Mouse (Mus musculus) embryo, embryonic 9.5 days (tissue): ENCODE data around the gene Wipf1.

Source experiments
- DNase-seq: peaks from one replicate; pipeline ENCODE4 v3.0.0-alpha.2; 2017; ENCODE audit errors: extremely low spot score

Wipf1 gene

DNA sequence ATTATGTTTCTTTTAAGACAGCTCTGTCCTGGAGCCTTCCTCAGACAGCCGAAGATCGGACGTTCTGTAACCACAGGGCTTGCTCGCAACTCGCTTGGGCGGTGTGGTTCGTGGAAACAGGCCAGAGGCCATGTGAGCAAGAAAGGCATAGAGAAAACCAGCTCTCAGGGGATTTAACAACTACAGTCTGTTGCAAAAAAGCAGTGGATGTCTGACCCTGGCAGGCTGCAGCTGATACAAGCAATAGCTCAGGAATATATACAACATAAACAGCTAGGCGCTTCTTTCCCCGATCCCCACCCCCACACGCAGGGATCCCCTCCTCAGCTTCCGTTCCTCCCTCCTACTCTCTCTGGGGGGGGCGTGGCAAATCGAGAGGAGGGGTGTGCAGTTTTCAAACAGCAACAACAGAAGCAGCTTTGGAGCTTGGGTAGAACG, 97.6 kb downstream of the Wipf1 start:
- DNase-seq, result peak; percentile 49

- no peak for DNase-seq
These were observed 100.6 kb downstream of the Wipf1 start for GRCm38 (mm10) chr2:73428803-73429468.

GRCm38 (mm10) chr2:73427293-73427692, 102.2 kb downstream of the Wipf1 start:
- peak; percentile 32 for DNase-seq

GRCm38 (mm10) chr2:73425822-73426221, 103.7 kb downstream of the Wipf1 start:
- DNase-seq, result no peak

DNA sequence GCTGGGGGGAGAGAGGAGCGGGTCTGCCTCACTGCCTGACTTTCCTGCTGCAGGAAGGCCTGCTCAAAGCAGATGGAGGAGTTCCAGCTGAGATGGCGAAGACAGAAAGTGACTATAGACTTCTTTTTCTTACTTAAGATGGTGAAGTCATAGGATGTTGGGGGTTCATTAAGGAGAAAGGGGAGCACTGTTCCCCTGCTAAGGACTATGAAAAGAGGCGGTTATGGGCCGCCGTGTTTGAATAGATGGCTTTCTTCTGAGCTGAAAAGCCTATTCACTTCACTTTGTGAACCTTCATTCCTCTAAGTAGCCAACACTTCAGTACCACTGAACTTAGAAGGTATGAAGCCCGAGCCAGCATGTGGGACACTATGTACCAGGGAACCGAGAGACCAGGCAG, 109.8 kb downstream of the Wipf1 start:
- DNase-seq, result no peak

DNA sequence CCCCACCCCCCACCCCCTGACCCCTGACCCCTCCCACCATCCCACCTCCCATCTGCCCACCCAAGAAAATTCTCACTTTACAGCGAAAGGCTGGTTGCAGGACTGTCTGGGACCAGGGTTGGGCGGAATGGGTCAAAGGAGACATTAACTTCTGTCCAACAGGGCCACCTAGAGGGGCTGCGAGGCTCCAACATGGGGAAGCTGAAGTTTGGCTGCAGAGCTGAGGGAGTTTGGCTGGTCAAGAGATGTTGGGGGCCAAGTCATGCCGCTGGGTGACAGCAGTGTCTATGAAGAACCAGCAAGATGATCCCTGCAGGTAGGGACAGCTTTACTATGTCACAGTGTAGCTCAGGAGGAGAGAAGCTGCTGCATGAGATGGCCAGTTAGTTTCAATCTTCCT, 110.2 kb downstream of the Wipf1 start:
- peak; percentile 32 for DNase-seq

- no peak for DNase-seq
These were observed 113.6 kb downstream of the Wipf1 start for GRCm38 (mm10) chr2:73415892-73416291.

DNA sequence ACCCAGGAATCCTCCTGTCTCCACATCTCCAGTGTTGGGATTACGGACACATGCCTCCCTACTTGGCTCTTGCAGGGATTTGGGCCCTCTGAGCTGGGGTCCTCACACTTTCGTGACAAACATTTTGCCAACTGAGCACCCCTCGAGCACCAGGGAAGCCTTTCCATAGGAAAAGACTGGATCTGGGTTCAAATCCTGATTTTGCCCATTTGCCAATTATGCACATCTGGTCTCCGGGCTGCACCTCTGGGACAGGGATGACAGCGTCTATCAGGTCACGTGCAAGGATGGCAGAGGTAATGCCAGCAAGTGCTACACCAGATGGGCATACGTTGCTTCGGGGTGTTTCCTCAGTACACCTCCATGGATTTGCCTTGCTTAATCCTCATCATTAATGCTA, 119.5 kb downstream of the Wipf1 start:
- no peak for DNase-seq

GRCm38 (mm10) chr2:73407662-73408061, 121.9 kb downstream of the Wipf1 start:
- no peak for DNase-seq

DNA sequence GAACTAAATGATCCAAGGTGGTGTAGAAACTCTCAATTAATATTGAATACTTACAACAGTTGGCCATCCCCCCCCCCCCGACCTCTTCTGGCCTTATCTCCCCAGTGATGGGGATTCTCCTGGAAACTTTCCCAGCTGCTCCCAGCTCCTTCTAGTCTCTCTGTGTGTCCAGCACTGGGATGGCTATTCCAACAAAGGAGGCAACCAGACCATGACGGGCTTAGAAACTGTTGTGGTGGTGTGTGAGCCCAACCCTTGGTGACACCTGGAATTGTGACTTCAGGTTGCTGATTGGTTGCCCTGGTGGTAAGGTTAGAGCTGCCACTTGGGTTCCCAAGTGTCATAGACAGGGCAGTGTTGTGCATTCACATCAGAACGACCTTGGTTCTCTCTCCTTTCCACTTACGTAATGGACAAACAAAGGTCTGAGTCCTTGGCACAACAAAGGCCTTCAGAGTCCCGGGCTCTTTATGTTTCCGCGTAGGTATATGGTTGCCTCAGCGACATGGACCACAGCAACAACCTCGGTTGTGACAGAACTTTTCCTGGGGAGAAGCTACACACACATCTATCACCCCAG, 123.1 kb downstream of the Wipf1 start:
- DNase-seq, result no peak

DNA sequence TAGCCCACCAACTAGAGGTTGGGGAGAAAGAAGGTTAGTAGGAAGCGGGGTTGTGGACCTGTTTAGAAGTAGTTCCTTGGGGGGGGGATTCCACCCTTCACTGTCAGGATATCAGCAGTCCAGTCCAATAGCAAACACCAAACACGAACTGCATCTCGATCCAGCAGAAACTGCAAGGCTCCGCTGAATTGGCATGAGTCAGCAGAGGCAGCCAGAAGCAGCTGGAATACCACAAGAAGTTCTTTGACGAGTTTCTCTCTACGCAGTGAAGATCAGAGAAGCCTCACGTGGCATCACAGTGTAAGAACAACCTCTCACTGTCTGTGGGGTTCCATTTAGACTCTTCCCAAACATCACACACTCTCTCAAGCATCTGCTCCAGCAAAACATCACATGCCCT, 124.6 kb downstream of the Wipf1 start:
- DNase-seq, result no peak

- DNase-seq, result no peak
These were observed 125.1 kb downstream of the Wipf1 start for GRCm38 (mm10) chr2:73404442-73404841.

- DNase-seq, result no peak
These were observed 126.0 kb downstream of the Wipf1 start for GRCm38 (mm10) chr2:73403385-73404013.

DNA sequence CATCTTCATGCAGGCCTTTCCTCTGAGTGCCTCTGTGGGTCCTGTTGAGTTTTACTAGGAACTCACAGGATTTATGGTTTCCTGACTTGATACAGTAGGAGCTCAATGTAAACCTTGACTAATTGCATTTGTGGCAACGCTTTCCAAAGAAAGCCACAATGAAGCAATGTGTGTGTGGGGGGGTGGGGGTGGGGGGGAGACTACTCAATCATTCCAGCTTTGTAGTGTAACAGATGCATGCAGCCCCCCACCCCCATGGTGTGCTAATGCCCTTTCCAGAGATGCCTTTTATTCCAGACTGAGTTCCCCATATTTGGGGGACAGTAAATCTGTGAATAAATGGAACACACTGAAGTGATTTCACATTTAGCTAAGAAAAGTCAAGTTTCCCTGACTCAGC, 127.8 kb downstream of the Wipf1 start:
- DNase-seq, result no peak

- no peak for DNase-seq
These were observed 132.1 kb downstream of the Wipf1 start for GRCm38 (mm10) chr2:73397476-73397875.

GRCm38 (mm10) chr2:73396828-73397325, 132.7 kb downstream of the Wipf1 start:
- no peak for DNase-seq

DNA sequence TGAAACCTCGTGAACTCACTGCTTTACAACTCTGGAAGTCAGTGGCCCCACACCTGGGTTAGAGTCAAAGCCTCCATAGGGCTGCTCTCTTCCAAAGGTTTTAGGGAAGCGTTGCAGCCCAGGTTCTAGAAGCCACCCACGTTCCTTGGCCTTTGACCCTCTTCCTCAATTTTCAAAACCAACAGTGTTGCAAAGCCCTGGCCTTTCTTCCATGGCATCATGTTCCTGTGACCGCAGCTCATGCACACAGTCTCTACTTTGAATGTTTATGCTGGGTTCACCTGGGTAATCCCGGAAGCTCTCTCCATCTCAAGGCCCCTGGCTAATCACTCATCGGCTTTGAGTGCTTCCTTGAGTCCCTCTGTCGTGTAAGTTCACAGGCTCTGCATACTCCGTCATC, 134.0 kb downstream of the Wipf1 start:
- DNase-seq, result no peak

DNA sequence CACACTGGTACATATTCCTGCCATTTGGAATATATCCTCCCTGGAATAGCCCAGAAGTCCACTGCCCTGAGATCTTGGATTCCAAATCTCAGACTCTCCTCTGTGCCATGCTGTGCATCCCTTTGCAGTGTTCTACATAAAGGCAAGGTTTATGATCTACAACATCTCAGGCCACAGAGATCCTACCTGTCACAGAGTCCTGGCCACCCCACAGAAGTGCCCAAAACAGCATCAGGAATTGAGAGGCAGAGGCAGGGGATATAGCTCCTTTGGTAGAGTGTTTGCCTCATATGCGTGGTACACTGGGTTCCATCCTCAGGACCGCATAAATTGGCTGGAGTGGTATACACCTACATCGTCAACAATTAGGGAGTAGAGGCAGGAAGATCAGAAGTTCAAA, 135.1 kb downstream of the Wipf1 start:
- DNase-seq, result no peak

GRCm38 (mm10) chr2:73392772-73393171, 136.8 kb downstream of the Wipf1 start:
- DNase-seq, result no peak

DNA sequence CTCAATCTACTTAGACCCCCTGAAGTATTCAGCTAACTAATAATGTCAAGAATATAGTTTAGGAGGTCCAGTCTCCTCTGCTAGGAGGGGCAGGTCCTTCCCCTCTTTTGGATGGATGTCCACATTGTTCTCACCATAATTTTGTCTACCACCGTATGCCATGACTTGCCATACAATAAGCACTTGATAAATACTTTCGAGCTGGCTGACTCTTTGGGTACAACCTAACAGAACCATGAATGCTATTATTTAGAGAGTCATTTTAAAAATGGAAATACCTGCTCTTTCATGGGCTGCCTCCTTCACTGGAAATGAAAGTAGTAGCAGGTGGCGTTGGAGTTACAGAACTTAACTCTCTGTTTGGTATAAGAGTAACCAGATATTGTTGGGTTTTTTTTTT, 139.6 kb downstream of the Wipf1 start:
- DNase-seq, result no peak

GRCm38 (mm10) chr2:73387806-73388205, 141.7 kb downstream of the Wipf1 start:
- no peak for DNase-seq

DNA sequence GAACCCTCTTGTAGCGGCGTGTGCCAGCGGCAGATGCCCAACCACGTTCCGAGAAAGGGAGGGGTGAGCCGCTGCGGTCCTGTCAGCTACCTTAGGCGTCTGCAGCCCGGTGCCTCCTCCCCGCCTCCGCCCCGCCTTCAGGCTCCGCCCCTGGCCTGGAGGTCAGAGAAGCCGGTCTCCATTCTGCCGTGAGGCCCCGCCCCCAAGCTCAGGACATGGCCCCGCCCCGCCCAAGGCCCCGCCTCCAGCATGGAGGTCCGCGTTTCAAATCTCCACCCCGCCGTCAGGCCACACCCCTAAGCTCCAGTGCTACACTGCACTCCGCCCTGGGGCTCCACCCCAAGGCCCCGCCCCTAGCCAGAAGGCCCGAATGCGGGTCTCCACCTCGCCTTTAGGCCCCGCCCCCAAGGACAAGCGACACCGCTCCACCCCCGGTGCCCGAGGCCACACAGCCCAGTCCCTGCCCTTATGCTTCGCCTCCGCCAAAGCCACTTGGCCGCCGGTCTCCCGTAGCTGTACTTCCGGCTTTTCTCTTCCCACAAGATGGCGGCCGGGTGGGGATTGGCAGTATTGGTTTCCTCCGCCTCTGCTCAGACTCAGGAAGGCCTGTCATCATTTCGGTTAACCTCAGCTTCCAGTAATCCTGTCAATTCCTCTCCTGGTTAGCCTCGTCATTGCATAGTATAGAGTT, 143.0 kb downstream of the Wipf1 start, which contains the start of gene Gpr155:
Gpr155 (minus strand) TSS at position 217 of the 691 bp plus-strand sequence.
- DNase-seq, result peak; percentile 100
